Mouse (Mus musculus): ENCODE data around the gene Bud13.

The Bud13 gene

GRCm38 (mm10) chr9:46282631-46283436, at the start of gene Bud13:
Gene Bud13 (plus strand): TSS chr9:46283008.
- DNase-seq (ENCODE audit: low spot score), result peak; percentile 98

- no peak for DNase-seq (ENCODE audit: low spot score)
These were observed 47.6 kb upstream of the Bud13 start for GRCm38 (mm10) chr9:46235196-46235595.

DNA sequence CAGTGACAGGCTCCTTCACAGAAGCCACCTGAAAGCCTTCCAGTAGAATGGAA, 47.4 kb upstream of the Bud13 start, which contains the start of gene Apoc3:
TSS of gene Apoc3 (minus strand) at position 41 of the 53 bp plus-strand sequence.
- DNase-seq (ENCODE audit: low spot score), result no peak

GRCm38 (mm10) chr9:46235649-46236048, 47.2 kb upstream of the Bud13 start:
- DNase-seq (ENCODE audit: low spot score), result no peak

GRCm38 (mm10) chr9:46238850-46239249, 44.0 kb upstream of the Bud13 start:
- no peak for DNase-seq (ENCODE audit: low spot score)

GRCm38 (mm10) chr9:46240526-46241153, 42.2 kb upstream of the Bud13 start, which contains the start of gene Apoa4:
Gene Apoa4 (plus strand): TSS chr9:46240696.
- no peak for DNase-seq (ENCODE audit: low spot score)

DNA sequence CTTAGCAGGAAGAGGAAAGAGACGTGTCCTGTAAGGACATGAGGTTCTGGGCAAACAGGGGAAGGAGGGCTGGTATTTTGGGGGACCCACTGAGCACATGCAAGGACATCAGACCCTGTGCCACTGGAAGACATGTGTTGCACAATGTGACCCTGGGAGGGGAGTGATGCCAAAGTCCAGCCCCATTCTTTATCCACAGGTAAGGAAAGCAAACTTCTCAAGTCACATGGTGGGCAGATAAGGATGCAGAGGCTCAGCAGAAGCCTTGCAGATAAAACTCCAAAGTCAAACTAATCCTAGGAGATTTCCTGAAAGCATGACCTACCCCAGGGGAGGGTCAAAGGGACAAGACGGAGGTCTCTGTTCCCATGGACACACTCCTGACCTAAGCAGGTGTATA, 41.0 kb upstream of the Bud13 start:
- DNase-seq (ENCODE audit: low spot score), result no peak

DNA sequence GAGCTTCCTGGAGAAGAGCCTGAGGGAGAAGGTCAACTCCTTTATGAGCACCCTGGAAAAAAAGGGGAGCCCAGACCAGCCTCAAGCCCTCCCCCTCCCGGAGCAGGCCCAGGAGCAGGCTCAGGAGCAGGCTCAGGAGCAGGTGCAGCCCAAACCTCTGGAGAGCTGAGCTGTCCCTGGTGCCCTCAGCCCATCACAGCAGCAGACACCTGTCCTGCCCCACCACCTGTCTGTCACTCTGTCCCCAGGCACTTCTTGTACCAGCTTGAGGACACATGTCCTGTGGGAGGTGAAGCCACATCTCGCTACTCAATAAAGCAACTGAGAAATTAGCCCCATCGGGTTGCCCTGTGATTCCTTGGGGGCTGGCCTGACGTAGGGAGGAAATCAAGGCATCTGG, 39.7 kb upstream of the Bud13 start:
- DNase-seq (ENCODE audit: low spot score), result no peak

GRCm38 (mm10) chr9:46243584-46243983, 39.2 kb upstream of the Bud13 start:
- no peak for DNase-seq (ENCODE audit: low spot score)

- DNase-seq (ENCODE audit: low spot score), result peak; percentile 56
These were observed 36.0 kb upstream of the Bud13 start for GRCm38 (mm10) chr9:46246752-46247324.

- no peak for DNase-seq (ENCODE audit: low spot score)
These were observed 26.6 kb upstream of the Bud13 start for GRCm38 (mm10) chr9:46256177-46256576.

- no peak for DNase-seq (ENCODE audit: low spot score)
These were observed 26.0 kb upstream of the Bud13 start for GRCm38 (mm10) chr9:46256658-46257385.

GRCm38 (mm10) chr9:46257546-46257945, 25.3 kb upstream of the Bud13 start:
- no peak for DNase-seq (ENCODE audit: low spot score)

DNA sequence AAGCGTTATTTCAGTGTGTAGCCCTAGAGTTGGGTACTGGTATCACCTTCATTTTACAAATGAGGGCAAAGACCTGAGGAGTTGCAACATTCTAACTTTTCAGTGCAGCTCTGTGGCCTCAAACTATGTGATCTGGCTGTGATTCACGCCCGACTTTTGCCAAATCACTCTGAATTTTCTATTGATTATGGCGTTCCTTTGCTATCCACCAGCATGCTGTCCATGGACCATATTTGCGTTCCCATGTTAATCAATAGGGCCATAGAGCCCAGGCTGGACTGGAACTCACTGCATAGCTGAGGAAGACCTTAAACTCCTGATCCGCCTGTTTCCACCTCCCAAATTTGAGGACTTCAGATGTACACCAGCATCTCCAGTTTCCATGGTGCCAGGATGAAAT, 23.7 kb upstream of the Bud13 start:
- DNase-seq (ENCODE audit: low spot score), result no peak

- no peak for DNase-seq (ENCODE audit: low spot score)
These were observed 21.7 kb upstream of the Bud13 start for GRCm38 (mm10) chr9:46261131-46261530.

DNA sequence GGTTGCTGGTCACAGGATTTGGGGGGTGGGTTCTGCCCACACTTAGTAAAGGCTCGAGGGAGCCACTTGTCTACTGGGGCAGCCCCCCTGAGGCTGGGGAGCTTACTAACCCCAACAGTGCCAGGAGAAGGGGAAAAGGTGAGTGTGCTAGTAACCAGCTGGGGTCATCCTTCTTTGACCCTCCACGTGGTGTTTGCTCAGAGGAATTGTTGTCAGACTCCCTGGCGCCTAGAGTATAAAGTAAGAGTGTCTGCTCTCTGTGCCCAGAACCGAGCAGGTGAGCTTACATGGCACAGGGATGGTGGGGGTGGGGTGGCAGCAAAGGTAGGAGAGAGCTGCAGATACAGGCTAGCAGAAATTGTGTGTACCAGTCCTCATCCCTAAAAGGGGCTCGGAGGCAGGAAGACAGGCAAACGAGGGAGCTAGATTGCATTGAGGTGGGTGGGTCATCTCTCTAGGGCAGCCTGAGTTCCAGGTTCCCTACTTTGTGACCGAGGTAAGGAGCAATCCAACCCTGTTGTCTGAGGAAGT, 14.4 kb upstream of the Bud13 start, which contains the start of gene Apoa5:
TSS of gene Apoa5 (plus strand) at position 291 of the 531 bp plus-strand sequence.
- no peak for DNase-seq (ENCODE audit: low spot score)

- no peak for DNase-seq (ENCODE audit: low spot score)
These were observed 13.7 kb upstream of the Bud13 start for GRCm38 (mm10) chr9:46269125-46269524.

- no peak for DNase-seq (ENCODE audit: low spot score)
These were observed 12.0 kb upstream of the Bud13 start for GRCm38 (mm10) chr9:46270782-46271181.

DNA sequence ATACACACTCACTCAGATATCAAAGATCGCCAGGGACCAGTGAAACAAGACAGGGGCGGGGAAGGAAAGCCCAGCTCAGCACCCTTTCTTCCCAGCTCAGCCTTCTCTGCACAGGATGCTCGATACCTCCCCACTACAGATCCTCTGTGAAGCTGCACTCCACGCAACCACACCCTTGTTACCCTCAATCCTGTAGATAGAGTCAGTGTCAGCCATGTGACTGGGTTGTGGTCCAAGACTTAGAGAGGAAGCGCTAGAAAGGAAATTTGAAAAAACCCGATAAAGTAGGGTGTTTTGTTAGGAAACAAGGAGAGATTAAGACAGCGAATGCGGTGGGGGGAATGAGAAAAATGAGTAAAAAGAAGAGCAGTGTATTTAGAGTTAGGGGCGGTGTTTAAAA, 10.7 kb upstream of the Bud13 start:
- DNase-seq (ENCODE audit: low spot score), result no peak

DNA sequence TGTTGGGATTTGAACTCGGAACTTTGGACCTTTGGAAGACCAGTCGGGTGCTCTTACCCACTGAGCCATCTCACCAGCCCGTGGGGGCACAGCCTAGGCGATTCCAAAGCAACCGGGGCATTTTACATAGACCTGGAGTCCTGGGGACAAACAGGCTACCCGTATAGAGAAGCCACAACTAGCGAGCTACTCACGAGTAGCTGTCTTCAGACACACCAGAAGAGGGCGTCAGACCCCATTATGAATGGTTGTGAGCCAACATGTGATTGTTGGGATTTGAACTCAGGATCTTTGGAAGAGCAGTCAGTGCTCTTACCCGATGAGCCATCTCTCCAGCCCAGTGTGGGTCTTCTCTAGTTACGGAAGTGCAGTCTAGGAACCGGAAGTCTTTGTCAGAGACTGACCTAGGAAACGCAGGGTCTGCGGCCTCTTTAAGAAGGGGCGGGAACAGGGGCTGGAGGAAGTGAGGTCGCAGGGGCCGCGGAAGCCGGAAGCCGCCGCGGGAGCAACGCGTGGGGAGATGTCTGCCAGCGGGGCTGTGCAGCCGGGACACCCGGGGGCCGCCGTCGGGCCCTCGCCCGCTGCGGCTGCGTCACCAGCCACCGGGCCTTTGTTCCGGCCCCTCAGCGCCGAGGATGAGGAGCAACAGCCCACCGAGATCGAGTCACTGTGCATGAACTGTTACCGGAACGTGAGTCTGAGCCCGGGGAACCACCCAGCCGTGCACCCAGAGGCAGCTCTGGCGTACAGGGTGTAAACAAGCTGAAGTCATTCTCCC, 9.9 kb upstream of the Bud13 start, which contains the start of gene Zpr1:
TSS of gene Zpr1 (plus strand) at position 388 of the 778 bp plus-strand sequence.
- DNase-seq (ENCODE audit: low spot score), result peak; percentile 77

DNA sequence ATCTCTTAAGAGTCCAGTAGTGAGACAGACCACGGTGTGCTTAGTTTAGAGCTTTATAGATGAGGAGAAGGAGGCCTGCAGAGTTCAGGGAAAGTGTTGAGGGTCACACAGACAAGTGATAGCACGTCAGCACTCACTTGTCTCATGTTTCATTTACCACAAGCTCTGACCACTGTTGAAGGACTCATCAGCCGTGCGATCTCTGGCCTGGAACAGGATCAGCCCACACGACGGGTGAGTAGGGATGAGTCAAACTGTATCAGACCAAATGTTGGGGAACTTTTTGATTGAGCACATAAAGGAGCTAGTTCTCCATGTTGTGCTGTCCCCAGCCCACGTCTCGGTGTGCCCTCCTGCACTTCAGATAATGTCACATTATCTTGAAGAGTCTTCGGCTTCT, 8.3 kb upstream of the Bud13 start:
- no peak for DNase-seq (ENCODE audit: low spot score)

DNA sequence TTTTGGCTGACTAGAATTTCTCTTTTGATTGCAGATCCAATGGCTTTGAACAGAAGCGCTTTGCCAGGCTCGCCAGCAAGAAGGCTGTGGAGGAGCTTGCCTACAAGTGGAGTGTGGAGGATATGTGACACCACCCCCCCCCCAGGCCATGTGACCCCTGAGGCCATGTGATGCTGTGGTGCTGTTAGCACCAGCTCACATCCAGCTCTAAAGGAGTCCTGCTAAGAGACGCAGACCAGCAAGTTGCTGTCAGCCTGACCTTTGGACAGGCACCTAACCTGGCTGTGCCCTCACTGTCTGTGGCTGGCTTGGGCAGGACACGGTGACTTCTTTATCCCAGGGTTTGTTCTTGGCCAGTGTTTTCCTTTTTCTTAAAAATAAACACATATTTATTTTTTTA, 15.6 kb downstream of the Bud13 start:
- no peak for DNase-seq (ENCODE audit: low spot score)
